Mouse (Mus musculus) MEL (cell line): ENCODE results near the gene Sec24a.

Experiments
- MAZ ChIP-seq: IDR thresholded peaks from 2 replicates; pipeline ENCODE4 v1.6.1; 2012; ENCODE audit warnings: low read depth, mild to moderate bottlenecking, inconsistent platforms, low read length, improper control_type of control experiment
- POLR2A ChIP-seq, 2 experiments: IDR thresholded peaks; 2 replicates each; pipeline ENCODE4 v1.6.1; 2011 to 2012; ENCODE audit warnings: low read length in 2 of 2, mild to moderate bottlenecking in 2 of 2, control low read depth in 1 of 2, improper control_type of control experiment in 1 of 2, low read depth in 1 of 2, moderate library complexity in 1 of 2; ENCODE audit not compliant: control insufficient read depth in 1 of 2, insufficient read depth in 1 of 2, poor library complexity in 1 of 2
- POLR2AphosphoS5 ChIP-seq: IDR thresholded peaks from 2 replicates; pipeline ENCODE4 v1.6.1; 2012; ENCODE audit warnings: low read depth, borderline replicate concordance, mild to moderate bottlenecking, inconsistent platforms, low read length, moderate library complexity, mixed read lengths
- SIN3A ChIP-seq: IDR thresholded peaks from 2 replicates; pipeline ENCODE4 v1.6.1; 2012; ENCODE audit warnings: low read length, improper control_type of control experiment, inconsistent platforms

- TF ChIP-seq POLR2A (IDR thresholded peaks at IDR 0.05; ENCODE audit: control insufficient read depth in 1 of 2, insufficient read depth in 1 of 2, low read depth in 1 of 2, low read length in 2 of 2, poor library complexity in 1 of 2) (no peak), POLR2AphosphoS5 (no peak), MAZ (no peak), SIN3A (no peak)
Measured at GRCm38 (mm10) chr11:51689343-51689742, 74.1 kb downstream of the Sec24a start.
